Mouse (Mus musculus) CD4-positive, CD25-positive, alpha-beta regulatory T cell, adult 4 months (primary cell): ENCODE results near the gene Col9a3. TPM values are rescaled to one million over a fixed set of nuclear protein-coding genes. Genes with fewer than 3 reads are reported as not detected.

ENCODE experiments used
- ATAC-seq: one replicate; pipeline ENCODE4 v1.8.0; 2017
- polyA plus RNA-seq, 2 experiments: library from polyadenylated mRNA; unstranded; fragments of 100-300 nt; shearing (Covaris generic); gene quantifications; one replicate each; pipeline ENCODE4 v1.2.1; 2017

Gene Col9a3
- 1 to 10 TPM in 1 of 2 experiments, under 1 TPM in 1; 0.40 to 2.3 TPM for polyA plus RNA-seq

DNA sequence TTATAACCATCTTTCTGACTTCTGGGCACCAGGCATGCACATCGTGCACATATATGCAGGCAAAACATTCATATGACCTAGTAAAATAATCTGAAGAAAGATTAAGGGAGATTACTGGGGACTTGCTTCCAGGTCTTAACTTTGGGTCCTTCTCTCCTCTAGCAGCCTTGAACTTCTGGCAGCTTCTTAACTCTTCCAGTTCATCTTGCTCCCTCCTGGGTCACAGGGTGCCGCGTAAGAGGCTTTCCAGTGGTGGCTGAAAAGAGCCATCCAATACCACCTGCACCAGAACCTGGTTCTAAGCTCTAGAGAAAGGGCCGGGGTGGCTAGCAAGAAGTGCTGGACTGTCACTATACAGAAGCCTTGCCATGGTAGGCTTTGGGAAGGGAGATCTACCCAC is at the start of gene Col9a3:
Gene Col9a3 (plus strand): TSS at position 301 of the 400 bp plus-strand sequence.
- ATAC-seq, result no peak

DNA sequence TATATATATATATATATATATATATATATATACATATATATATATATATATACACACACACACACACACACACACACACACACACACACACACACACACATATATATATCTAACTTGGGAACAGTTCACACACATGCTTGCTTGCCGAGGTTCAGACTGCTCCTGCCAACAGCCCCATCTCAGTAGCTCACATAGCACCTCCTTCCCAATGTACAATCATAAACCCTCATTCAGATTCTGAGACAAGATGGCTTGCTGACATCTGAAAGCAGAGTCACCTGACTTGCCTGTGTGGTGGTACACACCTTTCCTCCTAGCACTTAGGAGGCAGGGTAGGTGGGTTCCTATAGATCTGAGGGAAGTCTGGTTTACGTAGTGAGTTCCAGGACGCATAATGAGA is 45.2 kb upstream of the Col9a3 start:
- ATAC-seq, result no peak

DNA sequence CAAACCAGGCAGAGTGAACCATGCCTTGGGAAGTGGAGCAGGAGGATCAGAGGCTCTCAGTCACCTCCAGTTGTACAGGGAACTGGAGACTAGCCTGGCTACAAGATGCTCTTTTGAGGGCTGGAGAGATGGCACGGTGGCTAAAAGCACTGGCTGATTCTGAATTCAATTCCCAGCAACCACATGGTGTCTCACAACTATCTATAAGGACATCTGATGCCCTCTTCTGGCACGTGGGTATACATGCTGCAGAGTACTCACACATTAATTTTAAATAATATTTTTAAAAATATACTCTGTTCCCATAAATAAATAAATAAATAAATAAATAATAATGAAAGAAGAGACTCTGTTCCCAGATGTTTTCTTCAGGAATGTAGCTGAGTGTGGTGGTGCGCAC is 42.4 kb upstream of the Col9a3 start:
- ATAC-seq, result no peak

DNA sequence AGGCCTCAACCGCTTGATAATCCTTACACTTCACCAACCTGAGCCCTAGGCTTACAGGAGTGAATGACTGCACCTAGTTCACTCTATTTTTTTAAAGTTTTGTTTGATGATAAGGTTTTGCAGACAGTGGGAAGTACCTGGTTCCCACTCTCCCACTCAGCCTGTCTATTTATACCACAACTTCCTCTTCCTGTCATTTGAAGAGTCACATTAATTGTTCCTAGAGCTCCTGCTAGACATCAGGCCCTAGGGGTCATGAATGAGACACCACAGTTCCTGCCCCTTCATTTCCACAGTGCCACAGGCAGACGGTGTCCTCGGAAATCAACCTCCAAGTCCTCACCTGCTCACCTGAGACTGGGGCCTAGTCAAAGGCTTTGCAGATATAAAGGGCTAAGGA is 41.1 kb upstream of the Col9a3 start:
- ATAC-seq, result no peak

DNA sequence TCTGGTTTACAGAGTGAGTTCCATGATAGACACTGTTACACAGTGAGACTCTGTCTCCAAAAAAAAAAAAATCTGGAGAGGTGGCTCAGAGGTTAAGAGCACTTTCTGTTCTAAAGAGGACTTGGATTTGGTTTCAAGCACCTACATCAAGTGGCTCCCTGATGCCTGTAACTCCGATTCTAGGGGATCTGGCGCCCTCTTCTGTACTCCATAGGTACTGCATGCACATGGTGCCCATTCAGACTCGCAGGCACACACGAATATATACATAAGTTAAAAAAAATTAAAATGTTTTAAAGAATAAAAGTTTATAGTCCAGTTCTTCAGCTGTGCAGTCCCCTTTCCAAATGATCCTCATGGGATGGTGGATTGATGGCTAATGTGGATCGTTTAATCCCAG is 37.3 kb upstream of the Col9a3 start:
- ATAC-seq, result no peak

DNA sequence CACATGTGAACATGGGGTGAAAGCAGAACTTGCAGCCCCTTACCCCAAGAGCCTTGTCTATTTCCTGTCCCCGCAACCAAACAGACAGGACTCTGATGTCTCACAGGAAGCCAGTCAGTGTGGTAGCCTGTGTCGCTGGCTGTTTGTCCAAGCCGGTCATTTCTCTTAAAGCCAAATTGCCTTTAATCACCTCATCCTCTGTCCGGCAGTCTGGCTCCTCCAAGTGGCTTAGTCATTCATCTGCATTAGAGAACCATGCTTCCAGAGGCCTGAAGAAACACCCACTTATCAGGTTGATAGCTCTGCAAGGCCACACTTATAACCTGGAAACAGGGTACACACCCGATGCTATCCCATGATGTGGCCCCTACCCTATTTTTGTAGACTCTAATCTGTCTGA is 35.4 kb upstream of the Col9a3 start:
- no peak for ATAC-seq

DNA sequence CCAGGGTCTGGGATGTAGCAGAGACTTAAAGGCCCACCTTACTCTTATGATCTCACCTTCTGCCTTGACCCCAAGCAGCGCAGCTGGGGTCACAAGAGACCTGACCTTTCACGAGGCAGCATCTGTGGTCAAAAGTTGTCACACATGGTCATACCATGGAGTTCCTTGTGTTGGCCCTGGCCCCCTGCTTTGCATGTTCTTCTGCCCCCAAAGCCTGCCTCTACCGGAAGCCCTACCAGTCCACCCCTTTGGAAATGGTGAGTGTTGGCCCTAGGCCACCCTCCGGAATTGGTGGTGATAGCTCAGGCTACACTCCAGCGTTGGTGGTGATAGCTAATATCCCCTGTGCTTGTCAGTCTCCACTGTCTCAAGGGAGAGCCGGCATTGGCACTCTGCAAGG is 34.3 kb upstream of the Col9a3 start:
- ATAC-seq, result no peak

DNA sequence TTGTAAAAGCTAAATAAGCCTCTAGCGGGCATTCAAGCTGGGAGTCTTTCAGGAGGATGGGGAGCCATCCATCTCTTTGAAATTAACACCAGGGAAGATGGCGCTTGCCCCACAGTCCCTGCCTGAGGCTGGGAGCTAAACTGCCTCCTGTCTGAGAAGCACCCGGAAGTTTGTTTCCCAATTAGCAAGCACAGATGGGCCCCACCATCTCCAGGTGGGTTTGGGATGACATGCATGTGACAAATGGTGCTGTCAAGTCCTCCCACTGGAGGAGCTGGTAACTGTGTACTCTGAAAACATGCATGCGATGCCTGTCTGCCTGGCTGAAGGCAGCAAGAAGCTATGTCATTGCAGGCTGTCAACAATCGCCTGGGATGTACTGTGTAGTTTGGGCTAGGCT is 33.7 kb upstream of the Col9a3 start:
- no peak for ATAC-seq

DNA sequence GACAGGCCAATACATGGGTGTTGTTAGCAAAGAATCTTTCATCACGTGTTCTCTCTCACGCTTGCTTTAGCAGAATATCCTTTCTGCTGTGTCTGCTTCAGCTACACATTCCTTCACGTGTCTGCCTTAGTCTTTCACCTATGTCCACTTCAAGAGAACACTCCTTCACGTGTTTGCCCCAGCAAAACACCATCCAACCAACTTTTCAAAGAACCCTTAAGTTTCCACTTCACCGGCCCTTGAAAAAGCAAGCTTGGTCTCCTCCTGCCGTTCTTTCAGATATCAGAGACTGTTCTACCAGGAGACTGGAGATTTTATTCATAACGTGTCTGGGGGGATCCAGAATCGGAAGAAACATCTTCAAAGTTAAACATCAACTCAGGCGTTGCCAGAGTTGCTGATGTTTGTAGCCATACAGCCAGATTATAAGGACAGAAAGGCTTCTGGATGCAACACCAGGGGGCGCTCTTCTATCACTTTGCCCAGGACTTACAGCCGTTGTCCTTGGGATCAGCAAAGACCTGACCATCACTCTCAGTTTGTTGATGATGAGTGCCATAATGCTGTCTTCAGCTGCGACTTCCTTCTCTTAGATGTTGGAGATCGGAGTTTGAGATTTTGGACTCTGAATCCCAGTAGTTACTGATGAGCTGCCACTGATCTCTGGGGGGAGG is 31.2 kb upstream of the Col9a3 start:
- peak; percentile 62 for ATAC-seq

DNA sequence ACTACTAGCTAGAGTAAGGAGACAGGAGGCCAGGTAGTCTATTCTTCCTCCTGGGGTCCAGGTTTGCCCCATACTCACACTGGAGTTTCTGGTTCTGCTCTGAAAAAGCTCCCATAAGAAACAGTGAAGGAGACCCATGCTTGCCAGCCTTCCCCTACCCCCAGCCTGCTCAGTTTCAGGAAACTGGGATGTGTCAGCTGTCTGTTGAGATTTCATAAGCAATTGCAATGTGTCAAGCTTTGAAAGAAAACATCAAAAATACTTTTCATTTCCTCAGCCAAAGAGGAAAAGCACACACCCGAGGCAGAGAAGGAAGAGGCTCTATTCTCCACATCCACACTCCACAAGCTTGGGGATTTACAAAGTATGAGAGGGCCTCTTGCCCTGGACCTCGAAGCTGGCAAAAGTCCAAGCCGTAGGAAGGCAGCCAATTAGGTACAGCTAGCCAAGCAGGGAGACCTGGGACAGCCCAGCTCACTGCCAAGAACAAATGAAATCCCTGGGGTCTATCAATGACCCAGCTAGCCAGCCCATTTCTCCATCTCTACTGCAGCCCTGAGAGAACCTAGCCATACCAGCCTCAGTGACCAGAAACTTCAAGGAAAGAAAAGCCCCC is 28.5 kb upstream of the Col9a3 start:
- ATAC-seq, result no peak

DNA sequence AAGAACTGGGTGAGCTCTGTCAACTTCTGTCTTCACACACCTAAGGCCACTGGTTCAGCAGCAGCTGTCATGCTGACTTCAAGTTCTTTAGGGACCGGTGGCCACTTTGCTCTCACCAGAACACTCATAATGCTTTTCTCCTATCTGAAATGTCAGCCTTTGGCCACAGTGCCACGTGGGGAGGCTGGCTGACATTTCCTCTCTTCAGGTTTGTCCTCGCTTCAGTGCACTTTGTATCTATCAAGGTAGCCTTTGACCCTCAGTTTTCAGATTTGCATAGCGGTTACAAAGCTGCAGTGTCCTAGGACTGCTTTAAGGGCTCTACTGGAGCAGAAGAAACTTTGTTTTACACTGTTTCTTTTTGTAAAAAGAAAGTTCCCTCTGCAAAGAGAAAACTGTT is 21.1 kb upstream of the Col9a3 start:
- ATAC-seq, result no peak

DNA sequence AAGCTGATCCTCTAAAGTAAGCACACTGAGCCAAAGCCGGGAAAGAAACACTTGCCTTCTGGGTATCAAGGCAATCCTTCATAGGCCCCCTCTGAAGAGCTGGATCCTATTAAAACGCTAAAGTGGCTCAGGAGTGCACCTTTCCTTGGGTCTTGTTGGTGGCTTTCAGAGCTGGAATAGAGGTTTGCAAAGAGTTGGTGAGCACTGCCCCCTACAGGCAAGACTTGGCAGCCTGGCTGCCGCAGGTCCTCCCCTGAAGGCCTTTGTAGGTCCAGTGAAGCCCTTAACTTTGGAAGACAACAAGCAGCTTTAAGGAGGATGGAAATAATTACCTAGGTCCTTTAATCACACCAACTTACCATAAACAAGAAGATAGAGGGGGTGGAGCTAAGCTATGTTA is 18.9 kb upstream of the Col9a3 start:
- ATAC-seq, result peak; percentile 44

DNA sequence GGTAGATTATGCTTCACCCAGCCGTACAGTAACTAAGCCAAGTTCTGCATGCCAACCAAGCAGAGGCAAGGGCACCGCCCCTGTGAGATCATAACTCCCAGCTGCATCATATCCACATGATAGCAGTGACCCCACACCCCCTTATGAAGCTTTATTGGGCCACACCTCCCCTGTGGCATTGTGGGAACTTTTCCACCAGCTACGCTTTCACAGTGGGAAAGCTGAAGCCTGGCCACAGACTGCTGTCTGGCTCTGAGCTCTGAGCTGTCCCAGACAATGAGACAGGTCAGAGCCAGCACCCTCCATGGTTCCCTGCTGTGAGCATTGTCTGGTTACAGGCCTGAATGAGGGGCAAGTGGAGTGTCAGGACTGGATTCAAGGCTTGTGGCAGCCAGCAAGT is 16.6 kb upstream of the Col9a3 start, which contains the start of gene Mrgbp:
Gene Mrgbp (plus strand): TSS at position 303 of the 400 bp plus-strand sequence.
- no peak for ATAC-seq

DNA sequence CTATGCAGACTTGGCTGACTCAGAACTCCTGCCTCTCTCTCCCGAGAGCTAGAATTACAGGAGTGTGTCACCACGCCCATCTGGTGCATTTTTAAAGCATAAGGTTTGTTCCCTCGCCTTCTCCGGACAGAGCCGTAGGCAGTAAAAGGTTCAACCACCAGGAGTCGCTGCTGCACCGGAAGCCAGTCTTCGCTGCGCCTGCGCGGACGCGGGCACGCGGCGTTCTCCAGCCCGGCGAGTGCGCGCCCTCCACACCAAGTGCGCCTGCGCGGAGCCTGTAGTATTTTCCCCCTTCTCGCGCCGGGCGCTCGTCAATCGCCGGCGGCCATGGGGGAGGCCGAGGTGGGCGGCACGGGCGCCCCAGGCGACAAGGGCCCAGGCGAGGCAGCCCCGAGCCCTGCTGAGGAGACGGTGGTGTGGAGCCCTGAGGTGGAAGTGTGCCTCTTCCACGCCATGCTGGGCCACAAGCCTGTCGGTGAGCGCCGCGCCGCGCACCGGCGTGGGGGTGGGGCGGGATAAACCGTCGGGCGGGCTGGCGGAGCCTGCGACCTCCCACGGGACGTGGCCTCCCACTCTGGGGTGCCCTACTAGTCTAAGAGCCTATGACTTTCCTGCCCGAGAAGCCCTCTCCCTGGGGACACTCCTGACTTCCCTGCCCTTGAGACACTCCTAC is 15.0 kb upstream of the Col9a3 start:
- ATAC-seq, result peak; percentile 92

DNA sequence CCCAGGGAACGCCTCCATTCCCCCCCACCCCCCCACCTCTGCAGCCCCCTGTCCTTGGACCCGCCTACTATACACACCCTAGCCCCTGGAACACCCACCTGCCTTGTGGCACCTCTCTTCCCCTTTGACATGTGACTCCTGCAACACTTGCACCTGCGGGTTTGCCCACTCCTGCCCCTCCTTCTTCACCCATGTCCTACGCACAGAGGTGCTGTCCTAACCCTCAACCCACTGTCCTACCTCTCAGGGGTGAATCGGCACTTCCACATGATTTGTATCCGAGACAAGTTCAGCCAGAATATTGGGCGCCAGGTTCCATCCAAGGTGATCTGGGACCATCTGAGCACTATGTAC is 14.5 kb upstream of the Col9a3 start:
- no peak for ATAC-seq

DNA sequence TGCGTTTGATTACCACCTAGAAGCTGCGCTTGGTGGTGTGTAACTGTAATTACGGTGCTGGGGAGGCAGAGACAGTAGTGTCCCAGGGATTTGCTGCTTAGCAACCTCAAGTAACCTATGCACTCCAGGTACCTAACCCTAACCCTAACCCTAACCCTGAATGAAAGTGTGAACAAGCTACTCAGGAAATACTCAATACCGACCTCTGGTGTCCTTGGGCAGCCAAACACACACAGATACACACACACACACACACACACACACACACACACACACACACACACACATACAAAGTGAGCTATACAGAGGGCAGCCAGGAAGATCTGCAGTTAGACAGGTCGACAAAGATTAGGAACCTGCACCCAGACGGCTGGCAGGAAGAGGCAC is 8.9 kb upstream of the Col9a3 start:
- peak; percentile 10 for ATAC-seq

DNA sequence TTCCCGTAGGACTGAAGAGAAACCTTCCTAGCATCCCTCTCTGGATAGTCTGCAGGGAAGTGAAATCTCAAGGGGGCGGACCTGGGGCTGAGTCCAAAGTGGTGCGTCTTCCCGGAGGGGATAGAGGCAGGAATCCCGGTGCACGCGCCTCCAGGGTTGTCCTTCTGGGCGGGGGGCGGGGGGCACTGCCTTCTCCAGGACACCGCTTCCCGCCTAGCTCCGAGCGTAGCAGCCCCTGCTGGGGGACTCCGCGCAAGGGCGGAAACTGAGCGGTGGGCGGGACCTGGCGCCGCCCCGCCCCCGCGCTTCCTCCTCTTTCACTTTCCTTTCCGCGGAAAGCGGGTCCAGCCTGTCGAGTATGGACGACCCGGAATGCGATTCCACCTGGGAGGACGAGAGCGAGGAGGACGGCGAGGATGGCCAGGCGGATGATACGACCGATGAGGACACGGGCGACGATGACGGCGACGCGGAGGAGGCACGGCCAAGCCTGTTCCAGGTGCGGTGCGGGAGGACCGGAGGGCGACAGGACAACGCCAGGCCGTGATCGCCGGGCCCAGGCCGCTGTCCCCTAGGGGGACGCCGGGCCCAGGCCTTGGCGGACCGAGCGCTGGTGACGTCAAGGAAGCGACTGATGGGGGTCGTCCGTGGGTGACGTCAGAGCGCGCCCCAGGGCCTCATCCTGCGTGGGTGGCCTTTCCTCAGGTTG is 8.3 kb upstream of the Col9a3 start, which contains the start of gene Ogfr:
Gene Ogfr (plus strand): TSS at position 123 of the 709 bp plus-strand sequence.
- peak; percentile 95 for ATAC-seq

DNA sequence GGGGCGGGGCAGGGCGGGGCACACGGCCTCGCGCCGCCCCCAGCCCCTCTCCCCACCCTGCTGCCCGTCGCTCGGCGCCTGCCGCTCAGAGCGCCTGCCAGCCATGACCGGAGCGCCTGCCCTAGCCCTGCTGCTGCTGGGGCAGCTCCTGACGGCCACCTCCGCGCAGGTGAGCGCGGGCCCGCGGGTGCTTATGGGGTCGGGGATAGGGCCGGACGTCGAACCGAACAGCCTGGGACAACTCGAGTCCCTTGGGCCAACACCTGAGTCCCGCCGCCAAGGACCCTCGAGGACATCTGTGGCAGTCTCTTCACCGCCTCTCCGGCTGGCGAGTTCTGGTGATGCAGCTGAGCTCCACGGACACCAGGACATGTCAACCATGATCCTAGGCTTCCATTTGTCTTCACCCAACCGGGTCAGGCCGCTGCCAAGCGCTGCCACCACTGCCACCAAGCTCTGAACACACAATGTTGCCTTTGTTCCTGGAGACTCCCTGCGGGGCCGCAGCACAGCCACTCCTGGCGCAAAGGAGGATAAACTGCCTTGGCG is 641 bp downstream of the Col9a3 start:
- no peak for ATAC-seq

DNA sequence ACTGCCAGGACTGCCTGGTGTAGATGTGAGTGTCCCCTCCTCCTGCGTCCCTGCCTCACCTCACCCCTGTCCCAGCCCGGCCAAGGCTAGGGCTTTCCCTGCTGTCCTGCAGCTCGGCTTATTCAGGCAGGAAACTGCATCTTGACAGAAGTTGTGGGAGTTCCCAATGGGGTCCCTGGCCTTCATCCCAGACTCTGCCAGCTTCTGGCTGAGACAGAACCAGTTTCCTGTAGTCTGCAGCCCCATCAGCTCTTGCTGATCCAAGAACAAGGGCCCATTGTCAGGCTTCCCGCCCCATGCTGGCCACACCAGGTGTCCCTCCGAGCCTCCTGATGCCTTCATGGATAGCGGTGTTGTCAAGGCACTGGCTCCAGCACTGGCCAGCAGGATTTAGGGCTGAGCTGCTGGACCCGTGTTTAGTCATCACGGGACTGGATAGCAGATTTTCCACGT is 3.0 kb downstream of the Col9a3 start:
- ATAC-seq, result no peak

DNA sequence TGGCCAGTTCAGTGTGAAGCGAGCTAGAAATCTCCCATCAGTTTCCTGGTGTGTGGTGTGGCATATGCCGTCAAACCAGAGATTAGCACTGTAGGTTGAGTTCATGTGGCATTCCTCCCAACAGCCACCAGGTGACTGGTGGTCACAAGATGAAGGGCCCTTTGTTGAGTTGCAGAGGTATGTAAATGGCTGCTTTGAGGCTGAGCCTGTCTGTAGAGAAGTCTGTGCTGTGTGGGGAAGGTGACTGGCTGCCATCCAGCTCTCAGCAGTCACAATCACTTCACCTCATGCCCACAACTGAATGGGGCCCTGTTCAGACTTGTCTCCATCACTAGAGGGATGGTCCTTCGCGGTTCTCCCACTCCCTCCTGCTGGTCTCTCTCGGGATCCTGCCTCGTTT is 7.2 kb downstream of the Col9a3 start:
- no peak for ATAC-seq

DNA sequence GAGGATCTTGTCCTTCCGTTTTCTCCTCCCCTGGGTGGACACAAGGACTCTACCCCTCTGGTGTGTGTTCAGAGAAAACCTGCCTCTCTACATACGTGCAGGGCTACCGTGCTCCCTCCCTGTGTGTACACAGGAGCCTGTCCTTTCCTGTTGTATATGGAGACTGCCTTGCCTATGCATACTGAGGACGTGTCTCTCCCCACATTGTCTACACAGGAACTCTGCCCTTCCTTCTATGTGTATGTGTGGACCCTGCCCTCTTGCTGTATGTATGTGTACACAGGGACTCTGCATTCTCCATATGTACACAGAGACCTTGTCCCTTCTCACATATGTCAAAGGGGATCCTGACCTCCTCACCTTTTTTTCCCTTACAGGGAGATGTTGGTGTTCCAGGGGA is 12.7 kb downstream of the Col9a3 start:
- ATAC-seq, result no peak

DNA sequence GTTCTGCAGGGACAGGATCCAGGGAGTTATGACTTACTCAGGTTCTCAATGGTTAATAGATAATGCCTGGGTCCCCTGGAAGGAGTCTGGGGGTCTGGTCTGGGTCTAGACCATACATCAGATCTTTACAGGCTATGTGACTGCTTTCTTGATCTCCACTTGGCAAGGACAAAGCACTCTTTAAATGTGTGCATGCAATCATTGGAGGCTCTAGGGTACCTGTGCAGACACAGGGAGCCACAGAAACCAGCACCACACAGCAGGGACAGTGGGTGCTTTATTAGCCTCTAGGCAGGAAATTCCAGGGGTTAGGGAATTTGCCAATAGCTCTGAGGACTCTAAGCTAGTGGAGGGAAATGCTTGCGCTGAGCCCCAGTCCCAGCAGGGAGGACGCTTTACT is 14.3 kb downstream of the Col9a3 start:
- no peak for ATAC-seq
